Mouse (Mus musculus) midbrain, embryonic 12.5 days (tissue): Measurements from ENCODE around the gene Uchl4. TPM values are rescaled to one million over a fixed set of nuclear protein-coding genes. Genes with fewer than 3 reads are reported as not detected.

ENCODE experiments used
- ATAC-seq: fragments of 200-750 bp; cut with Nextera tagmentation; 2 replicates; pipeline ENCODE4 v1.8.0; 2017; ENCODE audit warnings: low read depth, moderate TSS enrichment, moderate library complexity; ENCODE audit not compliant: low FRiP score
- H3K27ac ChIP-seq: fragments of 300-500 bp; sonication (generic); replicated peaks from 2 replicates; pipeline ENCODE4 v1.5.1; 2016; ENCODE audit warnings: mild to moderate bottlenecking
- H3K27me3 ChIP-seq: fragments of 300-500 bp; sonication (generic); 2 replicates; pipeline ENCODE4 v1.6.1; 2016; ENCODE audit warnings: mild to moderate bottlenecking
- H3K36me3 ChIP-seq: fragments of 300-500 bp; sonication (generic); 2 replicates; pipeline ENCODE4 v1.6.1; 2016
- H3K4me1 ChIP-seq: fragments of 300-500 bp; sonication (generic); 2 replicates; pipeline ENCODE4 v1.6.1; 2016
- H3K4me2 ChIP-seq: fragments of 300-500 bp; sonication (generic); replicated peaks from 2 replicates; pipeline ENCODE4 v1.6.1; 2016; ENCODE audit warnings: mild to moderate bottlenecking, moderate library complexity
- H3K4me3 ChIP-seq: fragments of 300-500 bp; sonication (generic); 2 replicates; pipeline ENCODE4 v1.5.1; 2016; ENCODE audit warnings: mild to moderate bottlenecking
- H3K9ac ChIP-seq: fragments of 300-500 bp; sonication (generic); replicated peaks from 2 replicates; pipeline ENCODE4 v1.6.1; 2016; ENCODE audit warnings: mild to moderate bottlenecking, moderate library complexity
- H3K9me3 ChIP-seq: fragments of 300-500 bp; sonication (generic); 2 replicates; pipeline ENCODE4 v1.6.1; 2016; ENCODE audit warnings: mild to moderate bottlenecking
- WGBS: fragments of 180-500 bp; shearing (Covaris S2); methylation state at CpG from one replicate; pipeline ENCODE4 v1.1.7; 2016; 5-methylcytosine and 5-hydroxymethylcytosine counted together
- microRNA-seq: library from miRNA; unstranded; fragments of <30 nt; microRNA quantifications from one replicate; pipeline ENCODE4, GENCODE M21; 2017
- polyA plus RNA-seq: library from polyadenylated mRNA; unstranded; fragments of >200 nt; fragmentation: Nextera tagmentation; extraction: Ambion mirVana; gene quantifications from 2 replicates; pipeline ENCODE4 v1.2.1, GENCODE M21; 2016

The Uchl4 gene
- polyA plus RNA-seq, 1 experiment from 2014 or later, result 2.6 TPM

GRCm38 (mm10) chr9:64281105-64281780 lies 46.2 kb downstream of the Uchl4 start, which contains the start of gene Tipin:
TSS of gene Tipin (plus strand) at chr9:64281581.
- peak; percentile 94 for ATAC-seq
- Histone ChIP-seq H3K4me1 (peaks cover 10% of the 10 kb centered on the region), H3K9ac (peak within 1 kb of the TSS; percentile 88), H3K27me3 (no peaks in the 10 kb centered on the region), H3K27ac (peak within 1 kb of the TSS; percentile 81), H3K36me3 (no peaks in the 10 kb centered on the region), H3K9me3 (no peaks in the 10 kb centered on the region), H3K4me2 (peak within 1 kb of the TSS; percentile 69), H3K4me3 (peak within 1 kb of the TSS; percentile 72)
- 3% methylated on average over 46 of the region's 46 CpGs for WGBS

GRCm38 (mm10) chr9:64281781-64282178 lies 46.8 kb downstream of the Uchl4 start:
- no peaks in the 10 kb centered on the region for H3K27me3 ChIP-seq
- H3K27ac ChIP-seq, result peak overlapping the region; percentile 81
- H3K4me3 ChIP-seq, result peak overlapping the region; percentile 72
- H3K4me2 ChIP-seq, result peak overlapping the region; percentile 69
- H3K9ac ChIP-seq, result peak overlapping the region; percentile 88
- H3K9me3 ChIP-seq, result no peaks in the 10 kb centered on the region
- peak; percentile 87 for ATAC-seq
- H3K4me1 ChIP-seq, result peaks cover 10% of the 10 kb centered on the region
- no peaks in the 10 kb centered on the region for H3K36me3 ChIP-seq
- 0% methylated on average over 24 of the region's 24 CpGs for WGBS

DNA sequence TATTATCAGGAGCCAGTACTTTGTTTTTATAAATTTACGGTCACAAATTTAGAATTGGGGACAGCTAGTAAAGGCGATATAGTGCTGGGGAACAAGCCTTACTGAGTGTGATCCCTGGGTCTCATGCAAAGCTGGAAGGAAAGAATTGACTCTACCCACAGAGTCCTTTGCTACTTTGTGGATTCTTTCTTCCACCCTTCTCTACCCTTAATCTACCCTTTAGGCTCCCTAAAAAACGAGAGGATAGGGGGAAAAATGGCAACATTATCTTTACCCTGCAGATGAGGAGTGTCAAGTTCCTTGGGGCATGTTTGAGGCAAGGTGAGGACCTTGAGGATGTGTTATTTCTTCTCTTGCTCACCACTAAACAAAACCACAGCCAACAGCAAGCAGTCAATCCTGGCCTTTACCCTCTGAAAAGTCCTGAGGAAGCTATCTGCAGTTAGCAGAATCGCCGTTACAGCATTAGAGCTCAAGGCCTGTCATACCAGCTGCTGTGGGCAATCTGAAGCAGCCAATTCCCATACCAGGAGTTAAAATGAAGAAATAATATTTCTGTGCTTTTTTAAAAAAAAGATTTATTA lies 47.5 kb downstream of the Uchl4 start:
- 70% methylated on average over 5 of the region's 5 CpGs for WGBS
- no peaks in the 10 kb centered on the region for H3K9me3 ChIP-seq
- no peak overlapping the region for H3K27ac ChIP-seq
- peaks cover 10% of the 10 kb centered on the region for H3K4me1 ChIP-seq
- peak overlapping the region; percentile 69 for H3K4me2 ChIP-seq
- peak overlapping the region; percentile 72 for H3K4me3 ChIP-seq
- no peaks in the 10 kb centered on the region for H3K36me3 ChIP-seq
- H3K27me3 ChIP-seq, result no peaks in the 10 kb centered on the region
- H3K9ac ChIP-seq, result peak overlapping the region; percentile 88
- ATAC-seq, result no peak

Small RNA genes lying within 50 kb of the gene (microRNA-seq; reads per million reads assigned to microRNA genes)
- not detected for gene Gm24106

Other genes starting within 250 kb of the Uchl4 start
- 7.8 TPM in 2 replicates for gene Smad6, start 213.1 kb upstream of the Uchl4 start, polyA plus RNA-seq
- gene Lctl, start 118.1 kb upstream of the Uchl4 start, polyA plus RNA-seq, result not detected in 2 replicates
- gene Zwilch, start 62.1 kb upstream of the Uchl4 start, polyA plus RNA-seq, result 24.8 and 27.9 TPM in 2 replicates
- gene Rpl4, start 61.8 kb upstream of the Uchl4 start, polyA plus RNA-seq, result 799 and 822 TPM in 2 replicates
- gene Snapc5, start 55.9 kb upstream of the Uchl4 start, polyA plus RNA-seq, result 34.5 and 35.4 TPM in 2 replicates
- 62.1 and 63.7 TPM in 2 replicates for gene Map2k1, start 18.4 kb downstream of the Uchl4 start, polyA plus RNA-seq
- gene Tipin, start 46.4 kb downstream of the Uchl4 start, polyA plus RNA-seq, result 202 and 203 TPM in 2 replicates
- gene Dis3l, start 106.1 kb downstream of the Uchl4 start, polyA plus RNA-seq, result 23.8 and 24.0 TPM in 2 replicates
- 6.5 and 7.2 TPM in 2 replicates for gene Megf11, start 150.4 kb downstream of the Uchl4 start, polyA plus RNA-seq